Mouse (Mus musculus) gastrocnemius, adult 8-10 months (tissue): ENCODE results near the gene Ogdhl. TPM values are rescaled to one million over a fixed set of nuclear protein-coding genes. Genes with fewer than 3 reads are reported as not detected.
"Not testable (repeated sequence)": the region's sequence is repeated elsewhere in the genome, so short reads cannot be mapped to it uniquely, and the experiment has no call there.

ENCODE experiments used
- DNase-seq, 2 experiments: peaks; one replicate each; pipeline ENCODE4 v3.0.0; 2022; ENCODE audit warnings: low spot score in 2 of 2
- total RNA-seq, 4 experiments: library from RNA; stranded (reverse); gene quantifications; 2 replicates each; pipeline ENCODE4 v1.2.4; 2022

Gene Ogdhl
- under 1 TPM; 0.34 to 0.75 (median 0.45) TPM for total RNA-seq

- DNase-seq = peak; percentile 26 to 27
Measured at GRCm38 (mm10) chr14:32321732-32322685, at the start of gene Ogdhl. Gene Ogdhl (plus strand): TSS chr14:32322019.

GRCm38 (mm10) chr14:32301622-32302021 lies 20.2 kb upstream of the Ogdhl start:
- DNase-seq = no peak

GRCm38 (mm10) chr14:32302423-32302822 lies 19.4 kb upstream of the Ogdhl start:
- DNase-seq = no peak

GRCm38 (mm10) chr14:32304921-32305320 lies 16.9 kb upstream of the Ogdhl start:
- no peak for DNase-seq

GRCm38 (mm10) chr14:32309876-32310275 lies 11.9 kb upstream of the Ogdhl start:
- no peak for DNase-seq

GRCm38 (mm10) chr14:32311381-32312035 lies 10.3 kb upstream of the Ogdhl start:
- no peak for DNase-seq

- no peak for DNase-seq
Measured at GRCm38 (mm10) chr14:32317822-32318221, 4.0 kb upstream of the Ogdhl start.

- DNase-seq = no peak
Measured at GRCm38 (mm10) chr14:32323221-32323620, 1.4 kb downstream of the Ogdhl start.

- DNase-seq = no peak
Measured at GRCm38 (mm10) chr14:32327366-32327765, 5.5 kb downstream of the Ogdhl start.

- no peak for DNase-seq
Measured at GRCm38 (mm10) chr14:32332515-32333445, 11.0 kb downstream of the Ogdhl start.

- DNase-seq = no peak
Measured at GRCm38 (mm10) chr14:32336021-32336420, 14.2 kb downstream of the Ogdhl start.

- DNase-seq = no peak
Measured at GRCm38 (mm10) chr14:32336547-32336946, 14.7 kb downstream of the Ogdhl start.

GRCm38 (mm10) chr14:32341823-32342222 lies 20.0 kb downstream of the Ogdhl start:
- DNase-seq = no peak

GRCm38 (mm10) chr14:32344176-32344575 lies 22.4 kb downstream of the Ogdhl start:
- no peak for DNase-seq

GRCm38 (mm10) chr14:32344694-32345093 lies 22.9 kb downstream of the Ogdhl start:
- DNase-seq = no peak

- DNase-seq = no peak
Measured at GRCm38 (mm10) chr14:32347307-32347706, 25.5 kb downstream of the Ogdhl start.

GRCm38 (mm10) chr14:32351181-32351920 lies 29.5 kb downstream of the Ogdhl start:
- not testable (repeated sequence) for DNase-seq

- DNase-seq = no peak
Measured at GRCm38 (mm10) chr14:32364359-32364758, 42.5 kb downstream of the Ogdhl start.

- no peak for DNase-seq
Measured at GRCm38 (mm10) chr14:32369756-32370155, 47.9 kb downstream of the Ogdhl start.

- DNase-seq = no peak
Measured at GRCm38 (mm10) chr14:32372510-32372909, 50.7 kb downstream of the Ogdhl start.
